Mouse (Mus musculus): ENCODE data around the gene Rnf43. TPM values are rescaled to one million over a fixed set of nuclear protein-coding genes. Genes with fewer than 3 reads are reported as not detected.

Gene Rnf43
- polyA plus RNA-seq, 1 experiment from 2014 or later = 9.2 TPM

GRCm38 (mm10) chr11:87678545-87678944, 16.0 kb downstream of the Rnf43 start:
- Histone ChIP-seq H3K4me2 (replicated peaks) (0 out of 2 replicates have a peak overlapping the region, but pooled peaks have one; percentile 19), H3K4me3 (replicated peaks) (no peak overlapping the region), H3K4me1 (peaks cover 9% of the 10 kb centered on the region; the same call in 1 of the 2 replicates), H3K9me3 (replicated peaks) (no peaks in the 10 kb centered on the region), H3K36me3 (no peaks in the 10 kb centered on the region), H3K27ac (replicated peaks) (peak overlapping the region; percentile 60; the same call in 1 of the 2 replicates), H3K27me3 (no peaks in the 10 kb centered on the region), H3K9ac (no peak overlapping the region)
- 54% methylated on average over 4 of the region's 4 CpGs for WGBS
- no peak for ATAC-seq (ENCODE audit: insufficient number of reproducible peaks, low FRiP score, low TSS enrichment, low read depth)

GRCm38 (mm10) chr11:87678976-87679375, 16.5 kb downstream of the Rnf43 start:
- Histone ChIP-seq H3K4me2 (replicated peaks) (0 out of 2 replicates have a peak overlapping the region, but pooled peaks have one; percentile 12), H3K9ac (no peak overlapping the region), H3K27me3 (no peaks in the 10 kb centered on the region), H3K4me3 (replicated peaks) (no peak overlapping the region), H3K9me3 (replicated peaks) (no peaks in the 10 kb centered on the region), H3K4me1 (peaks cover 9% of the 10 kb centered on the region; the same call in 1 of the 2 replicates), H3K27ac (replicated peaks) (no peak overlapping the region), H3K36me3 (no peaks in the 10 kb centered on the region)
- ATAC-seq (ENCODE audit: insufficient number of reproducible peaks, low FRiP score, low TSS enrichment, low read depth) = no peak
- WGBS = 42% methylated on average over 7 of the region's 7 CpGs

- ATAC-seq (ENCODE audit: insufficient number of reproducible peaks, low FRiP score, low TSS enrichment, low read depth) = no peak
- H3K9ac ChIP-seq = no peak overlapping the region
- no peak overlapping the region for H3K4me2 ChIP-seq (replicated peaks)
- 64% methylated on average over 9 of the region's 9 CpGs for WGBS
- peaks cover 9% of the 10 kb centered on the region; the same call in 1 of the 2 replicates for H3K4me1 ChIP-seq
- no peak overlapping the region for H3K4me3 ChIP-seq (replicated peaks)
- H3K36me3 ChIP-seq = no peaks in the 10 kb centered on the region
- no peaks in the 10 kb centered on the region for H3K9me3 ChIP-seq (replicated peaks)
- no peak overlapping the region for H3K27ac ChIP-seq (replicated peaks)
- H3K27me3 ChIP-seq = no peaks in the 10 kb centered on the region
These were observed 18.3 kb downstream of the Rnf43 start for GRCm38 (mm10) chr11:87680786-87681185.

GRCm38 (mm10) chr11:87682096-87682495, 19.6 kb downstream of the Rnf43 start:
- Histone ChIP-seq H3K27ac (replicated peaks) (peak overlapping the region; percentile 55; the same call in 1 of the 2 replicates), H3K4me1 (peaks cover 15% of the 10 kb centered on the region), H3K9ac (no peak overlapping the region), H3K9me3 (replicated peaks) (no peaks in the 10 kb centered on the region), H3K4me2 (replicated peaks) (no peak overlapping the region), H3K27me3 (no peaks in the 10 kb centered on the region), H3K4me3 (replicated peaks) (no peak overlapping the region), H3K36me3 (no peaks in the 10 kb centered on the region)
- ATAC-seq (ENCODE audit: insufficient number of reproducible peaks, low FRiP score, low TSS enrichment, low read depth) = no peak
- WGBS = 74% methylated on average over 12 of the region's 12 CpGs

GRCm38 (mm10) chr11:87682838-87683571, 20.5 kb downstream of the Rnf43 start:
- no peak overlapping the region for H3K9ac ChIP-seq
- no peak overlapping the region for H3K4me3 ChIP-seq (replicated peaks)
- no peak overlapping the region for H3K4me2 ChIP-seq (replicated peaks)
- peaks cover 21% of the 10 kb centered on the region for H3K4me1 ChIP-seq
- 40% methylated on average over 13 of the region's 13 CpGs for WGBS
- no peaks in the 10 kb centered on the region for H3K36me3 ChIP-seq
- peak overlapping the region; percentile 55 for H3K27ac ChIP-seq (replicated peaks)
- no peak for ATAC-seq (ENCODE audit: insufficient number of reproducible peaks, low FRiP score, low TSS enrichment, low read depth)
- no peaks in the 10 kb centered on the region for H3K27me3 ChIP-seq
- H3K9me3 ChIP-seq (replicated peaks) = no peaks in the 10 kb centered on the region

- no peaks in the 10 kb centered on the region for H3K9me3 ChIP-seq (replicated peaks)
- no peaks in the 10 kb centered on the region for H3K36me3 ChIP-seq
- no peak overlapping the region for H3K9ac ChIP-seq
- no peak overlapping the region for H3K4me2 ChIP-seq (replicated peaks)
- 42% methylated on average over 7 of the region's 7 CpGs for WGBS
- H3K4me3 ChIP-seq (replicated peaks) = no peak overlapping the region
- no peak overlapping the region for H3K27ac ChIP-seq (replicated peaks)
- no peaks in the 10 kb centered on the region for H3K27me3 ChIP-seq
- no peak for ATAC-seq (ENCODE audit: insufficient number of reproducible peaks, low FRiP score, low TSS enrichment, low read depth)
- H3K4me1 ChIP-seq = peaks cover 42% of the 10 kb centered on the region
These were observed 23.9 kb downstream of the Rnf43 start for GRCm38 (mm10) chr11:87686407-87686806.

- H3K4me2 ChIP-seq (replicated peaks) = no peak overlapping the region
- H3K36me3 ChIP-seq = no peaks in the 10 kb centered on the region
- H3K27me3 ChIP-seq = no peaks in the 10 kb centered on the region
- no peaks in the 10 kb centered on the region for H3K9me3 ChIP-seq (replicated peaks)
- no peak for ATAC-seq (ENCODE audit: insufficient number of reproducible peaks, low FRiP score, low TSS enrichment, low read depth)
- H3K4me3 ChIP-seq (replicated peaks) = no peak overlapping the region
- H3K27ac ChIP-seq (replicated peaks) = no peak overlapping the region
- 66% methylated on average over 15 of the region's 15 CpGs for WGBS
- peaks cover 44% of the 10 kb centered on the region for H3K4me1 ChIP-seq
- no peak overlapping the region for H3K9ac ChIP-seq
These were observed 25.0 kb downstream of the Rnf43 start for GRCm38 (mm10) chr11:87687246-87688225.

- no peak for ATAC-seq (ENCODE audit: insufficient number of reproducible peaks, low FRiP score, low TSS enrichment, low read depth)
- no peak overlapping the region for H3K4me2 ChIP-seq (replicated peaks)
- WGBS = 83% methylated on average over 11 of the region's 11 CpGs
- H3K27ac ChIP-seq (replicated peaks) = no peak overlapping the region
- peaks cover 35% of the 10 kb centered on the region for H3K4me1 ChIP-seq
- no peak overlapping the region for H3K4me3 ChIP-seq (replicated peaks)
- no peaks in the 10 kb centered on the region for H3K36me3 ChIP-seq
- H3K9ac ChIP-seq = no peak overlapping the region
- no peaks in the 10 kb centered on the region for H3K9me3 ChIP-seq (replicated peaks)
- H3K27me3 ChIP-seq = no peaks in the 10 kb centered on the region
These were observed 26.1 kb downstream of the Rnf43 start for GRCm38 (mm10) chr11:87688478-87689203.

- peaks cover 35% of the 10 kb centered on the region for H3K4me1 ChIP-seq
- ATAC-seq (ENCODE audit: insufficient number of reproducible peaks, low FRiP score, low TSS enrichment, low read depth) = peak; percentile 63; the same call in 1 of the 2 replicates
- peak overlapping the region; percentile 21; the same call in 1 of the 2 replicates for H3K4me2 ChIP-seq (replicated peaks)
- H3K9ac ChIP-seq = no peak overlapping the region
- no peak overlapping the region for H3K4me3 ChIP-seq (replicated peaks)
- no peaks in the 10 kb centered on the region for H3K36me3 ChIP-seq
- no peaks in the 10 kb centered on the region for H3K27me3 ChIP-seq
- no peaks in the 10 kb centered on the region for H3K9me3 ChIP-seq (replicated peaks)
- H3K27ac ChIP-seq (replicated peaks) = peak overlapping the region; percentile 48
- WGBS = 10% methylated on average over 7 of the region's 7 CpGs
These were observed 26.9 kb downstream of the Rnf43 start for GRCm38 (mm10) chr11:87689402-87689808.

- Histone ChIP-seq H3K27me3 (no peaks in the 10 kb centered on the region), H3K4me1 (peaks cover 35% of the 10 kb centered on the region), H3K4me2 (replicated peaks) (peak overlapping the region; percentile 21; the same call in 1 of the 2 replicates), H3K9me3 (replicated peaks) (no peaks in the 10 kb centered on the region), H3K36me3 (no peaks in the 10 kb centered on the region), H3K27ac (replicated peaks) (peak overlapping the region; percentile 48), H3K4me3 (replicated peaks) (no peak overlapping the region), H3K9ac (no peak overlapping the region)
- no peak for ATAC-seq (ENCODE audit: insufficient number of reproducible peaks, low FRiP score, low TSS enrichment, low read depth)
- WGBS = 61% methylated on average over 16 of the region's 16 CpGs
These were observed 27.7 kb downstream of the Rnf43 start for GRCm38 (mm10) chr11:87690054-87690740.
